Mouse (Mus musculus) heart, embryonic 11.5 days (tissue): Measurements from ENCODE around the gene Immp2l. TPM values are rescaled to one million over a fixed set of nuclear protein-coding genes. Genes with fewer than 3 reads are reported as not detected.

Source experiments
- ATAC-seq: fragments of 200-750 bp; cut with Nextera tagmentation; replicated peaks from 2 replicates; pipeline ENCODE4 v1.8.0; 2017; ENCODE audit warnings: moderate library complexity; ENCODE audit not compliant: insufficient number of reproducible peaks, low FRiP score, low TSS enrichment
- H3K27ac ChIP-seq: fragments of 300-500 bp; sonication (generic); 2 replicates; pipeline ENCODE4 v1.5.1; 2014; ENCODE audit warnings: mild to moderate bottlenecking, low read depth, low read length
- H3K27me3 ChIP-seq: fragments of 300-500 bp; sonication (generic); 2 replicates; pipeline ENCODE4 v1.6.1; 2014; ENCODE audit warnings: mild to moderate bottlenecking, low read length, mixed read lengths; ENCODE audit not compliant: control insufficient read depth, insufficient read depth
- H3K36me3 ChIP-seq: fragments of 300-500 bp; sonication (generic); 2 replicates; pipeline ENCODE4 v1.6.1; 2014; ENCODE audit warnings: mild to moderate bottlenecking, low read length, moderate library complexity, mixed read lengths; ENCODE audit not compliant: control insufficient read depth, insufficient read depth
- H3K4me1 ChIP-seq: fragments of 300-500 bp; sonication (generic); 2 replicates; pipeline ENCODE4 v1.6.1; 2014; ENCODE audit warnings: low read length; ENCODE audit not compliant: control insufficient read depth, insufficient read depth
- H3K4me2 ChIP-seq: fragments of 300-500 bp; sonication (generic); 2 replicates; pipeline ENCODE4 v1.6.1; 2014; ENCODE audit warnings: mild to moderate bottlenecking, moderate library complexity
- H3K4me3 ChIP-seq: fragments of 300-500 bp; sonication (generic); 2 replicates; pipeline ENCODE4 v1.5.1; 2014; ENCODE audit warnings: low read depth, low read length
- H3K9ac ChIP-seq: fragments of 300-500 bp; sonication (generic); 2 replicates; pipeline ENCODE4 v1.6.1; 2014; ENCODE audit warnings: mild to moderate bottlenecking, low read depth, low read length, moderate library complexity
- H3K9me3 ChIP-seq: fragments of 300-500 bp; sonication (generic); replicated peaks from 2 replicates; pipeline ENCODE4 v1.6.1; 2016; ENCODE audit warnings: low read length; ENCODE audit not compliant: control insufficient read depth
- WGBS: fragments of 180-500 bp; shearing (Covaris S2); extraction: QIAGEN DNeasy Blood & Tissue Kit; methylation state at CpG from one replicate; pipeline ENCODE4 v1.1.7; 2014; ENCODE audit not compliant: insufficient replicate concordance; 5-methylcytosine and 5-hydroxymethylcytosine counted together
- polyA plus RNA-seq: library from polyadenylated mRNA; unstranded; fragments of >200 nt; fragmentation: Nextera tagmentation; extraction: Ambion mirVana; gene quantifications from 2 replicates; pipeline ENCODE4 v1.2.1, GENCODE M21; 2014

The Immp2l gene
- polyA plus RNA-seq, 1 experiment from 2014 or later: 8.2 TPM

DNA sequence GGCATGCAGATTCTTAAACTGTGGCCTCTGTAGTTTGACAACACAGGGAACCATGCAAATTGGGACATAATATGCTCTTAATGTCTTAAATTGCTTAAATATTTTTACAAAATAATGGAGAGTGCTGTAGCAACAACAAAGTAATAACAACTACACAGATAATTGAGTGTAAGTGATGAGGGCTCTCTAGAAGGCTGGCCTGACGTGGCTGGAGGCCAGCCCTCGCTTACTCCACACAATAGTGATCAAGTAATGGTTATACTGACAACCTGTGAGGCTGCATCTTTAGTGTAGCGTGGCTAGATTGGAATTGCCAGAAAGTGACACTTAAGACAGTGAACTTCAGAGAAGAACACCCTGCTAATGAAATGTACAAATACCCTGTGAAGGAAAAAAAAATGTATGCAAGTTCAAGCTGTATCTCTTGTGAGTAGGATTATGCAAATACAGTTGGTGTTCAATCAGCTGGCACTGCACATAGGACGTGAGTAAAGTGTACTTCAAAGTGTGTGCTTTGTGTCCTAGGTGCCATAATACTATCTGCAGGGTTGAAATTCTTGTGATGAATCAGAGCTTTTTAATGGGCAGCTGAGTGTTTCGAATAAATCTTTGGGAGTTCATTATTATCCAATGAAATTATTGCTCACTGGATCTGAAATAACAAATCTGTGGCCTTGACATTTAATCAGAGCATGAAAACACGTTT is 445.4 kb downstream of the Immp2l start:
- Histone ChIP-seq H3K27me3 (no peaks in the 10 kb centered on the region), H3K9ac (no peak overlapping the region), H3K4me2 (no peak overlapping the region), H3K4me3 (no peak overlapping the region), H3K9me3 (no peaks in the 10 kb centered on the region), H3K36me3 (no peaks in the 10 kb centered on the region), H3K27ac (no peak overlapping the region), H3K4me1 (no peaks in the 10 kb centered on the region)
- WGBS: 67% methylated on average over 6 of the region's 6 CpGs
- no peak for ATAC-seq

DNA sequence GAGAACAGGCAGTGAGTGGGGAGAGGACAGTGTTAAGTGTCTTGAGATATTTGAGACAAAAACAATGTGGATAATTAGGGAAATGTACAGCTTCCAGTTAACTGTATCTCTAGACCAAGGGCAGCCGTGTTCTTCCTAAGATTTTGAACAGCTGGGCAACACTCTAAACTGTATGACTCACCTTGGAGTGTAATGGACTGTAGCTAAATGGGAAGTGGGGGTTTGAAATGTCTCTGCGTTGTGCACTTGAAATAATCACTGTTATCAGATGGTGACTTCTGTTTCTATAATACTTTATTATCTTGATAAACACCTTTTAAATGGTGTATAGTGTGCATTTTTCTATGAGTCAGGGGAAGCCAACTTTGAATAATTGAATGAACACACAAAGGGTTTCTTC is 457.6 kb downstream of the Immp2l start:
- 41% methylated on average over 2 of the region's 2 CpGs for WGBS
- Histone ChIP-seq H3K36me3 (no peaks in the 10 kb centered on the region), H3K4me3 (no peak overlapping the region), H3K27me3 (no peaks in the 10 kb centered on the region), H3K9ac (no peak overlapping the region), H3K9me3 (no peaks in the 10 kb centered on the region), H3K4me1 (0 out of 2 replicates have a peak, but pooled peaks cover 4% of the 10 kb centered on the region), H3K4me2 (no peak overlapping the region), H3K27ac (no peak overlapping the region)
- no peak for ATAC-seq

DNA sequence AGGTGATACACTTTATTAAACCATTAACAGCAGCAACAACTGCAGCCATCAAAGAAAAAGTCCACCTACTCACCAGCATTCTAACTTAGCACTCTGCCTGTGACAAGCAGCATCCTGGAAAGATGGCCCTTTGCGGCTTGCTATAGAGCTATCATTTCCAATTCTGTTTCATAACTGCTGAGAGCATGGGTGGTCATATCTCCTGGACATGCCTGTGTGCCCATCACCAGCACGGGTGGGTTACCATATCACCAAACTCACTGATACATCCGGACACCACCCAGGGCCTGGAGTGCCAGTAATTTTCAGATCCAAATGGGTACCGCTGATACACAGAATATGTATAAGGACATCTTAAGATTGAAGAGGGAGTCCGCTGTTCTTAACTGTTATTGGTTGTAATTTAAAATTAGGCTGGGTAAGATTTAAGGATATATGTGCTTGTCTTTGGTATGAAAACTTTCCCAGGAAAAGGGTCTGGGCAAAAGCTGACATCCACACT is 459.3 kb downstream of the Immp2l start:
- Histone ChIP-seq H3K9me3 (no peaks in the 10 kb centered on the region), H3K36me3 (no peaks in the 10 kb centered on the region), H3K4me1 (0 out of 2 replicates have a peak, but pooled peaks cover 4% of the 10 kb centered on the region), H3K4me2 (peak overlapping the region; percentile 65; the same call in 1 of the 2 replicates), H3K9ac (no peak overlapping the region), H3K27me3 (no peaks in the 10 kb centered on the region), H3K27ac (no peak overlapping the region), H3K4me3 (no peak overlapping the region)
- 82% methylated on average over 5 of the region's 5 CpGs for WGBS
- no peak for ATAC-seq

DNA sequence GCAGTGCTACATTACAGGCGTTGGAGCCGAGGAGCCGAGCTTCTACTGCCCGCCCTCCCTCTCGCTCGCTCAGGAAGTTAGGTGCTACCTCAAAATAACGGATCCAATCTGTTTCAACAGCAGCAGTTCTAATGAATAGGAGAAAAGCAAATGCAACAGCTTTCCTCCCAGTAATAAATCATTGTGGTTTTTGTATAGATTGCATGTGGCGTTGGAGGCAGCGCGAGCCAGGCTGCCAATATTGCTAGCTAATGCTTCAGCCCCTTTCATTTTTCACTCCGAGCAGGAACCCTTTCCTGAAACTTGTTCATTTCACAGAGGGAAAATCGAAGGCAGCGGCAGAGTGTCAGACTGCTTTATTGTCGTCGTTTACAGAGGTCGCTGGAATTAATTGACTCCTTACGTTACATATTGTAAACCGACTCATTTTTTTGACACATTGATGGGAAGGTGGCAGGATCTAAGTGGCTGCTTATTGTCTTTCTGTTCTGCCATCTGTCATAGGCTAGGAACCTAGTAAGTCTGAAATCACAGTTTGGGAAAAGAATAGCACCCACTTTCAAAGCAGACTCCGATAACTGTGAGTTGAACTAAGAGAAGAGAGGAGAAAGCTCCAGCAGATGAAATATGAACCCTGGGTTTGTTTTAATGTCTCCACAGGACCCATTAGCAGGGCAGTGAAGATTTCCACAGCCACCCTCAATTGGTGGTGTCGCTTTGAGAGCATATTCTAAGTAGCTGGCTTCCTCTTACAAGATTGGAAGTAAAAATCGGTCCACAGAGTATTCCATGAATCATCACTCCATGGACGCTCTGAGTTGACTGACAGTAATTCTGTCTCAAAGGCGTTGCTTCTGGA is 459.9 kb downstream of the Immp2l start:
- Histone ChIP-seq H3K9me3 (no peaks in the 10 kb centered on the region), H3K4me3 (no peak overlapping the region), H3K4me2 (peak overlapping the region; percentile 65), H3K36me3 (no peaks in the 10 kb centered on the region), H3K4me1 (0 out of 2 replicates have a peak, but pooled peaks cover 4% of the 10 kb centered on the region), H3K9ac (no peak overlapping the region), H3K27ac (no peak overlapping the region), H3K27me3 (no peaks in the 10 kb centered on the region)
- 67% methylated on average over 23 of the region's 23 CpGs for WGBS
- no peak for ATAC-seq

DNA sequence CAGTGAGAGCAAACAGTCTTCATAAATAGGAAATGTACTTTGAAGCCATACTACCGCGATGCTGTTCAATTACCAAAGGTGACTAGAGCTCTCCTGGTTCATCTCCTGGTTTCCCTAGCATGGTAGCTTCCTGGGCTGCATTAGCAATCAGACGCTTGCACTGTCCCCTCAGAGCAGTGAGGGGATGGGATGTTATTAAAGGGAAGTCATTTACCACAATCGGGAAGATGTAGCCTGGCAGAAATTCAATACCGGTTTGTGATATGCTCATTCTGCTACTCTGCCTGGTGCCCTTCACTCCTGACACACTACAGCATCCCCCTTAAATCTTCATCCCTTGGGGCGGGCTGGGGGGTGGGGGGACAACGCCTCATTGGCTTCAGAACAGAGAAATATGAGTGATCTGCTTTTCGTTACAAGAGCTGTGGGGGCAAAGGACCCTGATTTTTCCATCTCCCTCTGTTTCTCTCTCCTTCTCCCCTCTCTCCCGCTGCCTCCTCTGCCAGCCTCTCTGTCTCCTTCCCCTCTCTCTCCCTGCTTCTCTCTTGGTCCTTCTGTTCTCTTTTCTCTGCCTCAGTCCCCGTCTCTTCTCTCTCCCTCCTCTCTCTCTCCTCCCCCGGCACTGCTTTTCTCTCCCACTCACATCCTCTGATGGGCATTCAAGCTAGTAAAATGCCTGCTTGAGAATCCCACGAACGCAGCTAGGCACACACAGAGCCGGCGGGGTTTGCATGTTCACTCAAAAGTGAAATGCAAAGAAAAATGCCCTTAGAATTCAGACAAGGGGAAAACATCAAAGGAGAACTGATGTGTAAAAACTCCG is 461.0 kb downstream of the Immp2l start:
- 0 out of 2 replicates have a peak, but pooled peaks cover 4% of the 10 kb centered on the region for H3K4me1 ChIP-seq
- peak overlapping the region; percentile 65 for H3K4me2 ChIP-seq
- H3K9ac ChIP-seq: peak overlapping the region; percentile 40; the same call in 1 of the 2 replicates
- H3K4me3 ChIP-seq: peak overlapping the region; percentile 35
- H3K27ac ChIP-seq: no peak overlapping the region
- H3K27me3 ChIP-seq: no peaks in the 10 kb centered on the region
- no peaks in the 10 kb centered on the region for H3K36me3 ChIP-seq
- whole genome bisulfite sequencing: 41% methylated on average over 16 of the region's 16 CpGs
- H3K9me3 ChIP-seq: no peaks in the 10 kb centered on the region
- no peak for ATAC-seq

DNA sequence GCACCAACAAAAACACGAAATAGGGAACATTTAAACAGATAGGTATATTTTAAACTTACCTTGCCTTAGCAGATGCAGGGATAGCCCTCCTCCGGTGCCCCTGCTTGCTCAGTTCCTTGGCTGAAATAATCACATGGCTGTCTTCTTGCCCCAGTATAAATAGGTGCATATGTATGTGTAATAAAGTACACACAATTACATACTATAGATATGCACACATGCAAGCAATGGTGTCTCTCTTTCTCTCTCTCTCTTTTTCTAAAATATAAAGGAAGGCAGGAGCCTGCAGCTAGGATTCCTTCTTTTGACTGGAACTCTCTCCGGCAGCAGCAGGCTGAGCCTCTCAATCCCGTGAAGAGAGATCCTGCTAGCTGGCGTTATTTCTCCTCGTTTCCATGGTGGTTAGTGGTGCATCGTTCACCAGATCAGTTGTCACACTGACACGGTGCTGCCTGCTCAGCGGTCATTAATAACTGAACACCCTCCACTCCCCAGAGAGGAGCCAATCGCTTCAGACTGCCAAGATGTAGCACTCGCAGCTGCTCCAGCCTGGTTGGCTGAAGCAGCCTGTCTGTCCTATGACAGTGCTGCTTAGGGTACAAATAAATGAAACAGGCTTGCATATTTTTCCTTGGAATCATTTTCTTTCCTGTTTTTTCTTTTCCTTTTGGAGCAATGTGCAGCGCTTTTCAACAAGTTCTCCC is 461.8 kb downstream of the Immp2l start:
- H3K36me3 ChIP-seq: no peaks in the 10 kb centered on the region
- peak overlapping the region; percentile 35 for H3K4me3 ChIP-seq
- peak; percentile 73; the same call in 1 of the 2 replicates for ATAC-seq
- H3K9ac ChIP-seq: peak overlapping the region; percentile 40
- peak overlapping the region; percentile 65 for H3K4me2 ChIP-seq
- WGBS: 22% methylated on average over 12 of the region's 12 CpGs
- H3K4me1 ChIP-seq: 0 out of 2 replicates have a peak, but pooled peaks cover 4% of the 10 kb centered on the region
- H3K27me3 ChIP-seq: no peaks in the 10 kb centered on the region
- no peaks in the 10 kb centered on the region for H3K9me3 ChIP-seq
- H3K27ac ChIP-seq: no peak overlapping the region

DNA sequence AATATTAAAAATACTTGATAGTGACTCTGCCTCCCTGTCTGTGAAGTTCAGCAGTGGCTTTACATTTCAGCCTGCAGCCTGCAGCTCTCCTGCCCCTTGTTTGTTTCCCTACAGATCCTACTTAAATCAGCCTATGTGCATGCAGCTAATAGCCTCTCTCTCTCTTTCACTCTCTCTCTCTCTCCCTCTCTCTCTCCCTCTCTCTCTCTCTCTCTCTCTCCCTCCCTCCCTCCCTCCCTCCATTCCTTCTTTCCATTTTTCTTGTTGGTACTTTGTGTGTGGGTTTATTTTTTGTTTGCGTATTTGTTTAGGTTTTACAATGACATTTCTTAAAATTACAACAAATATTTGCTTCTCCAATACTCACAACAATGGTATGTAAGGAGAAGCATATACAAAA is 462.4 kb downstream of the Immp2l start, which contains the start of gene Lrrn3:
Gene Lrrn3, minus strand, starts transcription at position 101 of the 400 bp plus-strand sequence.
- no peak within 1 kb of the TSS for H3K27ac ChIP-seq
- no peaks in the 10 kb centered on the region for H3K27me3 ChIP-seq
- ATAC-seq: no peak
- H3K4me1 ChIP-seq: 0 out of 2 replicates have a peak, but pooled peaks cover 4% of the 10 kb centered on the region
- peak within 1 kb of the TSS; percentile 35 for H3K4me3 ChIP-seq
- H3K9ac ChIP-seq: peak within 1 kb of the TSS; percentile 40
- peak within 1 kb of the TSS; percentile 65 for H3K4me2 ChIP-seq
- no peaks in the 10 kb centered on the region for H3K36me3 ChIP-seq
- H3K9me3 ChIP-seq: no peaks in the 10 kb centered on the region
- WGBS: 97% methylated on average over 1 of the region's 1 CpGs
